7 mouse cellular contexts compared by ENCODE assay signal in genomic region chr7:17060782-17061605, GRCm38 (mm10). TPM values are rescaled to one million over a fixed set of nuclear protein-coding genes. Genes with fewer than 3 reads are reported as not detected.
A peak's percentile ranks its signal among the peaks of the same experiment; 100 is the strongest.
DNase-seq lines count a peak whose midpoint lies in the region; ATAC-seq and TF ChIP-seq lines count a peak whose summit lies in the region.

No protein-coding gene starts in this region.

- H3K36me3 ChIP-seq in spleen, adult 2 months (ENCODE audit: control insufficient read depth, insufficient read depth, low read length), result no peaks in the 10 kb centered on the region
- no peaks in the 10 kb centered on the region for H3K36me3 ChIP-seq in embryonic facial prominence, embryonic 10.5 days (replicated peaks)
- no peaks in the 10 kb centered on the region for H3K36me3 ChIP-seq in heart, embryonic 14.5 days (ENCODE audit: control insufficient read depth, insufficient read depth, low read length)

- no peak for ATAC-seq in heart, embryonic 14.5 days (ENCODE audit: insufficient number of reproducible peaks, insufficient read depth, low FRiP score, low read depth)
- ATAC-seq in megakaryocyte progenitor cell, adult 5-6 weeks (replicated peaks; ENCODE audit: poor library complexity), result 0 out of 2 replicates have a peak, but pooled peaks have one; percentile 3

- H3K4me3 ChIP-seq in spleen, adult 2 months (ENCODE audit: extremely low read depth, insufficient read depth, insufficient read length), result no peak overlapping the region
- peak overlapping the region; percentile 63 for H3K4me3 ChIP-seq in embryonic facial prominence, embryonic 10.5 days
- peak overlapping the region; percentile 62 to 81 for H3K4me3 ChIP-seq in heart, embryonic 14.5 days (ENCODE audit: control insufficient read depth in 1 of 2, insufficient read depth in 1 of 2, low read depth in 1 of 2, low read length in 2 of 2)

- peak overlapping the region; percentile 86 for H3K4me2 ChIP-seq in heart, embryonic 14.5 days (ENCODE audit: low read length)

- no peaks in the 10 kb centered on the region for H3K27me3 ChIP-seq in spleen, adult 2 months (ENCODE audit: control insufficient read depth, insufficient read depth, low read length)
- peaks cover 31% of the 10 kb centered on the region for H3K27me3 ChIP-seq in embryonic facial prominence, embryonic 10.5 days (replicated peaks; ENCODE audit: low read depth, poor library complexity, severe bottlenecking)
- H3K27me3 ChIP-seq in heart, embryonic 14.5 days (ENCODE audit: control insufficient read depth, insufficient read depth, low read length), result no peaks in the 10 kb centered on the region

- TF ChIP-seq POLR2A in spleen, adult 2 months (IDR thresholded peaks at IDR 0.05; ENCODE audit: low read depth, low read length), result no peak

- H3K4me1 ChIP-seq in spleen, adult 2 months (ENCODE audit: control insufficient read depth, insufficient read depth, insufficient read length), result peaks cover 37% of the 10 kb centered on the region
- peaks cover 67% of the 10 kb centered on the region for H3K4me1 ChIP-seq in embryonic facial prominence, embryonic 10.5 days
- H3K4me1 ChIP-seq in heart, embryonic 14.5 days (ENCODE audit: control insufficient read depth in 2 of 2, insufficient read depth in 2 of 2, low read length in 2 of 2), result peaks cover 39 to 59% of the 10 kb centered on the region in 2 experiments

- TF ChIP-seq CTCF in spleen, adult 2 months (IDR thresholded peaks at IDR 0.05; ENCODE audit: extremely low read depth, insufficient read depth, insufficient read length, insufficient replicate concordance), result no peak

- 53% methylated on average over 21 of the region's 22 CpGs for WGBS in spleen, adult 2 months
- WGBS in embryonic facial prominence, embryonic 10.5 days, result 83% methylated on average over 22 of the region's 22 CpGs
- 55% methylated on average over 22 of the region's 22 CpGs for WGBS in heart, embryonic 14.5 days

- H3K27ac ChIP-seq in spleen, adult 2 months (ENCODE audit: insufficient read depth, low read length), result peak overlapping the region; percentile 52; the same call in 1 of the 2 replicates
- 0 out of 2 replicates have a peak overlapping the region, but pooled peaks have one; percentile 10 for H3K27ac ChIP-seq in embryonic facial prominence, embryonic 10.5 days (replicated peaks)
- peak overlapping the region; percentile 95 to 99 for H3K27ac ChIP-seq in heart, embryonic 14.5 days (replicated peaks in 1 of 2; ENCODE audit: control insufficient read depth in 1 of 2, insufficient read depth in 1 of 2, low read depth in 2 of 2, low read length in 2 of 2)

- DNase-seq in spleen, adult 2 months (ENCODE audit: low read depth in 1 of 2, low spot score in 2 of 2), result no peak
- DNase-seq in spleen, postnatal 36 days (ENCODE audit: low spot score in 2 of 2), result no peak
- DNase-seq in embryonic facial prominence, embryonic 10.5 days (ENCODE audit: low spot score), result peak; percentile 7
- DNase-seq in kidney, postnatal 36 days, result peak; percentile 35 to 45
- DNase-seq in natural killer cell, adult 2 months (ENCODE audit: low spot score in 2 of 2), result no peak

- 0 out of 2 replicates have a peak, but pooled peaks cover 2% of the 10 kb centered on the region for H3K9me3 ChIP-seq in embryonic facial prominence, embryonic 10.5 days
- no peaks in the 10 kb centered on the region for H3K9me3 ChIP-seq in heart, embryonic 14.5 days (ENCODE audit: control insufficient read depth, low read length)

- H3K9ac ChIP-seq in heart, embryonic 14.5 days (ENCODE audit: low read length), result peak overlapping the region; percentile 88

RNA-seq across cellular contexts. Expression of gene Hif3a, which starts 1.2 kb away (rescaled TPM):
- 1.2 and 1.9 TPM in 2 replicates for polyA plus RNA-seq in spleen, adult 2 months (2012; rRNA removed)
- 5.6 and 5.7 TPM in 2 replicates for polyA plus RNA-seq in embryonic facial prominence, embryonic 10.5 days (2016; fragmentation: Nextera tagmentation; extraction: Ambion mirVana)
- polyA plus RNA-seq in heart, embryonic 14.5 days (2014; fragmentation: Nextera tagmentation; extraction: Ambion mirVana), result 43.7 and 51.6 TPM in 2 replicates
- 1.6 and 2.1 TPM in 2 replicates for total RNA-seq in megakaryocyte progenitor cell, adult 5-6 weeks (2015)
- total RNA-seq in megakaryocyte progenitor cell, adult 5-6 weeks (2017), result 0.21 and 0.78 TPM in 2 replicates

RNA-seq across cellular contexts. Expression of gene Psg16, which starts 12.8 kb away (rescaled TPM):
- polyA plus RNA-seq in spleen, adult 2 months (2012; rRNA removed), result not detected in 2 replicates
- 0.09 and 0.10 TPM in 2 replicates for polyA plus RNA-seq in embryonic facial prominence, embryonic 10.5 days (2016; fragmentation: Nextera tagmentation; extraction: Ambion mirVana)
- 0.16 and 0.23 TPM in 2 replicates for polyA plus RNA-seq in heart, embryonic 14.5 days (2014; fragmentation: Nextera tagmentation; extraction: Ambion mirVana)
- total RNA-seq in megakaryocyte progenitor cell, adult 5-6 weeks (2015), result 0.02 TPM in 1 of 2 replicates, not detected in the other
- total RNA-seq in megakaryocyte progenitor cell, adult 5-6 weeks (2017), result 0.25 TPM in 1 of 2 replicates, not detected in the other

RNA-seq across cellular contexts. Expression of gene Ppp5c, which starts 33.3 kb away (rescaled TPM):
- polyA plus RNA-seq in spleen, adult 2 months (2012; rRNA removed), result 212 and 265 TPM in 2 replicates
- 138 and 146 TPM in 2 replicates for polyA plus RNA-seq in embryonic facial prominence, embryonic 10.5 days (2016; fragmentation: Nextera tagmentation; extraction: Ambion mirVana)
- polyA plus RNA-seq in heart, embryonic 14.5 days (2014; fragmentation: Nextera tagmentation; extraction: Ambion mirVana), result 88.4 and 89.1 TPM in 2 replicates
- 74.8 and 80.5 TPM in 2 replicates for total RNA-seq in megakaryocyte progenitor cell, adult 5-6 weeks (2015)
- 68.3 and 78.9 TPM in 2 replicates for total RNA-seq in megakaryocyte progenitor cell, adult 5-6 weeks (2017)

Comparison
In these comparisons a context has a peak if more than half of its experiments do, and no peak if none do; other contexts are left out.
1. DNase-seq: peak in embryonic facial prominence, embryonic 10.5 days (single experiment) and kidney, postnatal 36 days (2 of 2); none in spleen, adult 2 months (0 of 2), spleen, postnatal 36 days (0 of 2) and natural killer cell, adult 2 months (0 of 2).
2. H3K27ac ChIP-seq: peak in every context shown above with its lines; median percentile 97 in heart, embryonic 14.5 days; 52 in spleen, adult 2 months; 10 in embryonic facial prominence, embryonic 10.5 days.